Mouse (Mus musculus): Measurements from ENCODE around the gene Ankrd13d.
A peak's percentile ranks its signal among the peaks of the same experiment; 100 is the strongest.

Gene Ankrd13d

GRCm38 (mm10) chr19:4282898-4283553, at the start of gene Ankrd13d:
Ankrd13d (minus strand) TSS chr19:4283137.
- DNase-seq (ENCODE audit: low spot score): peak; percentile 78

DNA sequence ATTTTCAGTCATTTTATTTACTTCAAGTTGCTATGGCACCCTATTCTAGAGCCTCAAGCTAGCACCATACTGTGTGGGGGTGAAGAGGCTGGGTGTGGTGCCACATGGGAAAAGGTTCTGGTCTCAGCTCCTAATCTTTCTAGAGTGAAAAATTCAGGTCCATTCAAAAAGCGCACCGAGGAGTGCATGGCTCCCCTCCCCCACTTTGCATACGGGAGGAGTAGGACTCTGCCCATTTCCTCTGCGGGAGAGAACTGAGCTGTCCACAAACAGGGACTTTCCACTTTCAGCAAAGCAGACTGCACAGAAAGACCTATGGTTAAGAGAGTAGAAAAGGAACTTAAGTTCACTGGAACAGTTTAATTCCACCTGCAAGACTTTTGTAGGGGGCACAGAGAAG, 49.7 kb upstream of the Ankrd13d start:
- DNase-seq (ENCODE audit: low spot score): peak; percentile 52

DNA sequence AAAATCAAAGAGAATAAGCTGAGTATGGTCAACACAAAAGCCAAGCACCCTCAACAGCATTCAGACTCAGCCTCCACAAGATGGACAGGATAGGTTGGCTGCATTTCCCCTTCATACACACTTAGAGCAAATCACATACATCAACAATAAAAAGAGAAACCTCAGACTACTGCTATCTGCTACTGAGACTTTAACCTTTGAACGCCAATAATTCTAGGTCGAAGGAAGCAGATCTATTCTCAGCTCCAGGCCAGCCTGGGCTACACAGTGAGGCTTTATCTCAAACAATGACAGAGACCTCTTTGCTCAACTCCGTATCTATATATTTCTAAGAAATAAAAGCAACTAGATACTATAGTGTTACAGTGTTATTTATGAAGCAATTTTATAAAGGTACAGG, 48.3 kb upstream of the Ankrd13d start:
- no peak for DNase-seq (ENCODE audit: low spot score)

DNA sequence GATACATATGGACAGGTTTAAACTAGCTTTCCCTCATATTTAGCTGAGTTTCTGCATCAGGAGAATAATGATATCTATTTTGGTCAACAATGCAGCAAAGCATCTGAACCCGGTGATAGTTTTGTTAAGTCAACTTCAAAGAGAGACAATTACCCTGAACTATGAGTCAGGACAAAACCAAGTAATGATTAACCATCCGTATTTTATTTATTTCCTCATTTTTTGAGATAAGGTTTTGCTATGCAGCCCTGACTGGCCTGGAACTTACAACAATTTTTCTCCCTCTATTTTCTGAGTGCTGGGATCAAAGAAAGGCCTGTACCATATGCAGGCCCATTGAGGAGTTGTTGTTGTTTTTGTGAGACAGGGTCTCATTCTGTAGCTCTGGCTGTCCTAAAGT, 47.7 kb upstream of the Ankrd13d start:
- no peak for DNase-seq (ENCODE audit: low spot score)

GRCm38 (mm10) chr19:4328737-4329304, 45.9 kb upstream of the Ankrd13d start:
- DNase-seq (ENCODE audit: low spot score): no peak

DNA sequence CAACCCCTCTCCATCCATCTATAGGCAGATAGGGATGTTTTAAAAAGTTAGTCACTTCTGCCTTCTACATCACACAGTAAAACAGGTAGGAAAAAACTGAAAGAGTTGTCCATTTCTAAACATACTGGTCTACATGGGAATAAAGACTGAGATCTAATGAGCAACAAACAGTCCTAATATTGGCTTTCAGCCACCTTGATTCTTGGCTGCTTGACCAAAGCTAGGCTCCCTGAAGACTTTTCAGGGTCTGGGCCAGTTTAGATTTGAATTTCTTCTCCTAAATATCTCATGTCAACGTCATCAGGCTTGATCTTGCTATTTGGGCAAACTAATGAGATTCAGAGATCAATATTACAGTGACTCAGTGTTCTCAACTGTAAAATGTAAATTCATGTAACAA, 43.9 kb upstream of the Ankrd13d start:
- no peak for DNase-seq (ENCODE audit: low spot score)

DNA sequence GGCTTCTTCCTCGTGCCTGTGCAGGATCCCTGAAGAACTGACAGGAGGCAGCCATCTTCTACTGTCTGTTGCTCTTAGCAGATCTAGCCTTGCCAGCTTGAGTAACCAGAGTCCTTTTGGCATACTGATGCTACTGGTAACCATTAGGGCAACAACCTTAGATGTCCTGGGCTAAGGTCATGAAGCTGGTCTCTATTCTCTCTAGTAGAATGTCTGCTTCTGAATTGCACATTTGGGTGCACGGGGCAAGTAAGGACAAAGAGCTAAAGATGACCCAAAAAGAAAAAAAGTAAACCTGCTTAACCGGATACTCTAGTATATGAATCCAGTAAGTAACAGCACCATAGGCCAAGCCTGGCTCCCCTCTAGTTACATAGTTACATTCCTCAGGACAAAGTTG, 43.2 kb upstream of the Ankrd13d start:
- no peak for DNase-seq (ENCODE audit: low spot score)

GRCm38 (mm10) chr19:4322134-4322533, 39.2 kb upstream of the Ankrd13d start:
- DNase-seq (ENCODE audit: low spot score): no peak

DNA sequence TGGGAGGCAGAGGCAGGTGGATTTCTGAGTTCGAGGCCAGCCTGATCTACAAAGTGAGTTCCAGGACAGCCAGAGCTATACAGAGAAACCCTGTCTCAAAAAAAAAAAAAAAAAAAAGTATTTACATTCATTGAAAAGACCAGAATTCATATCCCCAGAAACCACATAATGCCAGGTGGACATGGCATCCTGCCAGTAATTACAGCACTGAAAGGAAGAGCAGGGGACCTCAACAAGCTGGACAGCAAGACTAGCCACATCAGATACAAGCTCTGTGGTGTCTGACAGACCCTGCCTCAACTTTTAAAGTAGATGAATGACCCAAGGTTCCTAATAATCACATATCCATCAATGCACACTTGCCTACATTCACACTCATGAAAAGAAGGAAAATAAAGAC, 38.7 kb upstream of the Ankrd13d start:
- DNase-seq (ENCODE audit: low spot score): no peak

DNA sequence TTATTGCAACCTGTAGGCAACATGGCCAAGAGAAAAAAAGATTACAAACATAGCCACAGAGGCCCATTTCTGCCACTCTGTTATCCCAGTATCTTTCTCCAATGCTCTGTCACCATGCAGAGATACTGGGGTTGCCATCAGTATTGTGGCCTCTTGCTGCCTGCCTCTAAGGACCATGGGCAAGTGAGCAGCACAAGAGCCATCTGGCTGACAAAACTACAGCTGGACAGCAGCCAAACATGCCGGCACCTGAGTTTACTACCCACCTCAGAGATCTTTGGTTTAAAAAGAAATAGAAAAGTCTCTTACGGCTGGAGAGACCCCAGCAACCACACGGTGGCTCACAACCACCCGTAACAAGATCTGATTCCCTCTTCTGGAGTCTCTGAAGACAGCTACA, 36.3 kb upstream of the Ankrd13d start:
- DNase-seq (ENCODE audit: low spot score): no peak

GRCm38 (mm10) chr19:4317181-4317580, 34.2 kb upstream of the Ankrd13d start:
- no peak for DNase-seq (ENCODE audit: low spot score)

GRCm38 (mm10) chr19:4315223-4315944, 32.4 kb upstream of the Ankrd13d start:
- no peak for DNase-seq (ENCODE audit: low spot score)

GRCm38 (mm10) chr19:4309776-4310185, 26.8 kb upstream of the Ankrd13d start:
- DNase-seq (ENCODE audit: low spot score): peak; percentile 50

DNA sequence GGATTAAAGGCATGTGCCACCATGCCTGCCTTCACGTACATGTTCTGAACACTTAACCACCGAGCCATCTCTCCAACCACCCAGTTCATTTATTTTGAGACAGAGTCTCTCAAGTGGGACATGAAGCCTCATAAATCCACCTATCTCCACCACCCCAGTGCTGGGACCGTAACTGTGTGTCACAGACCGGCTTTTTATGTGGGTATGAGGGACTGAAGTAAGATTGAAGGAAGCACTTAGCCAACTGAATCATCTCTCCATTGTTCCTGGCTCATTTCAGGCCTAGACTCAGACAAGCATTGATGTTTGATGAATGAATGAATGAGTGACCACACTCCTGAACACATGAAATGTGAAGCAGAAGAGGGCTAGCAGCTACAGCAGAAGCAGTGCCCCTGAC, 26.4 kb upstream of the Ankrd13d start:
- DNase-seq (ENCODE audit: low spot score): no peak

DNA sequence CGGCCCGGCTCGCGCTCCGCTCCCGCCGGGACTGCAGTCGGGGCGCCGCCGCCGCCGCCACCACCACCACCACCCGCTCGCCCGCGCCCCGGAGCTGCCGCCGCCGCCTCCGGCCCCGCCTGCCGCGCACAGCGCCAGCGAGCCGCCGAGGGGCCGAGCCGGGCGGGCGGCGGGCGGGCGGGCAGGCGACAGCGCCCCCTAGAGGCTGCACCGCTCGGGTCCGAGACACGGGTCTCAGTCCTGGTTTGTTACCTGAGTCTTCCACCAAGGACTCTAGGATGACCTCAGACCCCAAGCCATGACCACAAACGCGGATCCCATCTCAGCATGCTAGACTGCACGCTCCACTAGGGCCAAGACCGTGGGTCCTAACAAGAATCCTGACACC, 23.2 kb upstream of the Ankrd13d start, which contains the start of gene Grk2:
Gene Grk2, minus strand, starts transcription at position 33 of the 388 bp plus-strand sequence.
- DNase-seq (ENCODE audit: low spot score): peak; percentile 85

- DNase-seq (ENCODE audit: low spot score): no peak
These were observed 22.7 kb upstream of the Ankrd13d start for GRCm38 (mm10) chr19:4305491-4306189.

DNA sequence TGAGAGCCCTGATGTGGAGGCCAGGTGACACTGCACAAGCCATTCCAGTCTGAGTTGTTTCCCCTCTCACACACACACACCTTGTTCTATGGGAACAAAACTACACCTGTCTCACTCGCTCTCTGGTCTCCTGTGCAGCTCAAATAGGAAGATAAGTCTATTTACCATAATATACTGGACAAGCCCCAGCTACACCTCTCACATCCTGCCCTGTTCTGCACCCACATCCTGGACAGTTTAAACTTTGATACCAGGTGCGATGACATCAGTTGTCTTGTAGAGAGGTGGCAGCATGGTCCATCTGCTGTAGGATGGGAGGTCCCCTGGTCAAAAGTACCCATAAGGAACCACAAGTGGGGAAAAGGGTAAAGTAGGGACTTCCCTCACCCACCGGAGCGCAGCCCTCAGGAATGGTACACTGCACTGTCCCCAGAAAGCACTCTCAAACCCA, 22.0 kb upstream of the Ankrd13d start:
- no peak for DNase-seq (ENCODE audit: low spot score)

GRCm38 (mm10) chr19:4304251-4304821, 21.4 kb upstream of the Ankrd13d start:
- DNase-seq (ENCODE audit: low spot score): no peak

GRCm38 (mm10) chr19:4303640-4303995, 20.7 kb upstream of the Ankrd13d start:
- DNase-seq (ENCODE audit: low spot score): no peak

DNA sequence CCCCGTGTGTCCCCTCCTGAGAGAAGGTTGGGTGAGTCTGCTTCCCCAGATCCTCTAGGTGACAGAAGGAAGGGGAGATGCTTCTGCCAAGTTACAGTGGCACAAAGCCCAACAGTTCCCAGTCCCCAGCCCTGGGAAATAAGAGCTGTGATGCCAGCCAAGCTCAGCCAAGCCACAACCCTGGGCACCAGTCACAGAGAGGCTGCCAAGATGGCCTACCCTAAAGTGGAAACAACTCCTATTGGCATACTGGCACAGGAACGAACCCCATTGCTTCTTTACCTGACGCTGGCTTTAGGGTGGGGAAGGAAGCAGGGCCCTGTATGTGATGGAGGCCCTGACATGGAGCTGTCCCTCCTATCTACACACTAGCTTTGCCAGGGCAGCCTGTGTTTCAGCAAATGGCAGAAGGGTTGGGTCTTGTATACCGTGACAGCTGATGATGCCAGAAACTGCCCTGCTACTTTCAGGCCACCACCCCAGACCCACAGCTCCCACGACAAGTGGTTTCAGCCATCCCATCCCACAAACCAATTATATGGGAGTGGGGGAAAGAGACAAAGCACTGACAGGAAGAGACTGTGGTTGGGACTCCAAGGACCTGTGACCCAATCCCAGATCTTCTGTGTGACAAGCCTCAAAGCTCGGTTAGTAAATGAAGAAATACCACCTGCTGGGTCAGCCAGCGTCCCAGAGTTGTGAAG, 20.2 kb upstream of the Ankrd13d start:
- no peak for DNase-seq (ENCODE audit: low spot score)

DNA sequence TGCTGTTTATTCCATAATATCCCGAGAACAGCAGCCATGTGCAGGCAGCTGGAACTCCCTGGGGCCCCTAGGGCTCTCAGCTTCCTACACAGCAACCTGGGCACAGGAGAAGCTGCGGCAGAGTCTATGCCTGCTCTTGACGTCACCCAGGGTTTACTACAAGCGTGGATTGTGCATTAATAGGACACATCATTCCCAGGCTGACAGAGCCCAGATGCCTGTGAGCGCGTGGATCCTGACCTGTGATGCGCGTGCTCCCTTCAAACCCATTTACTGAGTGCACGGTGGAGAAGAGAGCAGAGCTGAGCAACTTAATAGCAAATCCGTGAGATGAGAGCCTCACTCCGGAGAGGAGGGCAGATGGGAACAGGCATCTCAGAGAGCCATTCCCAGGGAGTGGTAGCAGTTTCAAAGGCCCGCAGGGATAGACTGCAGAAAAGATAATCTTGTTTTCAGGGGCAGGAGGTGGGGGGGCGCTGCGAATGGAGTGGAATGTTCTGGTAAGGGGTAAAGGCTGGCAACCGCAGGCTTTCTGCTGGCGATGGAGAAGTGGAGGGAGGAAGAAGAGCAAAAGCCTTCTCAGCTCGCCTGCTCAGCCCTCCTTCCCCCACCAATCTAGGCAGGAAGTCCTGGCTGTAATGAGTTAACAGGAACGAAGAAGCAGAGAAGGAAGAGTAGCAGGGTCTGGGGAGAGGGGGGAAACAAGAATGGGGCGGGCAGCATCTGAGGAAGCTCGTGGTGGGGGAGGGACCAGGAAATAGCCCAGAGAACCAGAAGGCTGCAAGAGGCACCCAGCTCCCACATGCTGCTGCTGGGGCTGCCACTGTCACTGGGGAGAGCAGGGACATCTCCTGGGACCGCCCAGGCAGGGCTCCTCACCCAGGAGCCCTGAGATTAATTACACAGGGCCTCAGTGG, 19.1 kb upstream of the Ankrd13d start:
- DNase-seq (ENCODE audit: low spot score): no peak

Data from urinary bladder, postnatal 25 days (tissue).